1 mouse cellular context compared by ENCODE assay signal in genomic region chr6:142756507-142757333, GRCm38 (mm10).
TF ChIP-seq lines count a peak whose summit lies in the region.

TSS of gene Cmas (plus strand) at chr6:142756686.

TF ChIP-seq in CH12.LX, 34 proteins besides CTCF, POLR2A, EP300 and RAD21 (continued from another document):
- TF ChIP-seq UBTF (IDR thresholded peaks at IDR 0.05; ENCODE audit: low read depth, low read length) (no peak), MAX (IDR thresholded peaks at IDR 0.05; ENCODE audit: low read length) (no peak), MAZ (IDR thresholded peaks at IDR 0.05; ENCODE audit: low read depth, low read length) (no peak), E2F4 (IDR thresholded peaks at IDR 0.05; ENCODE audit: insufficient replicate concordance, low read depth, low read length) (no peak), SIN3A (IDR thresholded peaks at IDR 0.05; ENCODE audit: low read length) (0 out of 2 replicates have a peak, but pooled peaks have one; percentile 77), BHLHE40 (IDR thresholded peaks at IDR 0.05; ENCODE audit: low read depth, low read length) (no peak), MEF2A (IDR thresholded peaks at IDR 0.05; ENCODE audit: borderline replicate concordance, low read depth, low read length) (no peak), USF1 (IDR thresholded peaks at IDR 0.05; ENCODE audit: low read depth, low read length) (no peak), ZC3H11A (IDR thresholded peaks at IDR 0.05; ENCODE audit: low read depth, low read length) (no peak), ZNF384 (IDR thresholded peaks at IDR 0.05; ENCODE audit: low read depth, low read length) (peak; percentile 62), ZKSCAN1 (IDR thresholded peaks at IDR 0.05; ENCODE audit: borderline replicate concordance, low read depth, low read length) (no peak), IRF4 (IDR thresholded peaks at IDR 0.05; ENCODE audit: low read depth, low read length) (no peak), TBP (conservative IDR thresholded peaks at IDR 0.05; ENCODE audit: low read depth, low read length) (no peak), GABPA (IDR thresholded peaks at IDR 0.05; ENCODE audit: insufficient replicate concordance, low read depth, low read length) (peak; percentile 32; the same call in 1 of the 2 replicates), HCFC1 (IDR thresholded peaks at IDR 0.05; ENCODE audit: low read depth, low read length) (peak; percentile 99), USF2 (conservative IDR thresholded peaks at IDR 0.05; ENCODE audit: low read depth, low read length) (no peak), TCF12 (IDR thresholded peaks at IDR 0.05; ENCODE audit: low read depth, low read length) (peak; percentile 77), MAFK (IDR thresholded peaks at IDR 0.05; ENCODE audit: insufficient replicate concordance, low read length) (peak; percentile 22; the same call in 1 of the 2 replicates), POLR2AphosphoS2 (IDR thresholded peaks at IDR 0.05; ENCODE audit: low read depth, low read length) (no peak), CHD1 (IDR thresholded peaks at IDR 0.05; ENCODE audit: low read depth, low read length) (no peak), PAX5 (IDR thresholded peaks at IDR 0.05; ENCODE audit: low read length) (no peak), MYC (IDR thresholded peaks at IDR 0.05; ENCODE audit: low read depth, low read length) (0 out of 2 replicates have a peak, but pooled peaks have one; percentile 23), NELFE (IDR thresholded peaks at IDR 0.05; ENCODE audit: low read depth, low read length) (peak; percentile 47; the same call in 1 of the 2 replicates)
